Mouse (Mus musculus): ENCODE measurements at regions not wholly inside any gene's neighbourhood (a gene's known extent, or its start where the extent isn't known, plus 50 kb on each side); places are given as distances from the start of the nearest gene placed in this dataset.
"Not testable (repeated sequence)": the region's sequence is repeated elsewhere in the genome, so short reads cannot be mapped to it uniquely, and the experiment has no call there.

DNA sequence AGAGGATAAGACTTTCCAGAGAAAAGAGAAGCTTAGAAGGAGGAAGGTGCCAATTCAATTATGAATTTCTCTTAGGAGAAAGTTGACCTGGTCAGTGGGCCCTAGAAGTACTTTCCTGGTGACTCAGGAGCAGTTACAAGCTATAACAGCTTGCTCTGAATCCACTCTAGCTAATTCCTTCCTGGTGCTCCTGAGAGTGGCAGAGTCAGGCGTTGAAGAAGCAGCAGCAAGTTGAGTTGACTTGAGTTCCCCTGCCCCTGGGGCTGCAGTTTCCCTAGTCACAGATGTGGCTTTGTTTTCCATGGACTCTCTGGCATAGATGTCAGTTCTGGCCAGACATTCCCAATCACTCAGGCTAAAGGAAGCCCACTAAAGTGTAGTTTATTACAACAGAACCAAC, 85.9 kb downstream of the Osr1 start:
- DNase-seq: no peak

DNA sequence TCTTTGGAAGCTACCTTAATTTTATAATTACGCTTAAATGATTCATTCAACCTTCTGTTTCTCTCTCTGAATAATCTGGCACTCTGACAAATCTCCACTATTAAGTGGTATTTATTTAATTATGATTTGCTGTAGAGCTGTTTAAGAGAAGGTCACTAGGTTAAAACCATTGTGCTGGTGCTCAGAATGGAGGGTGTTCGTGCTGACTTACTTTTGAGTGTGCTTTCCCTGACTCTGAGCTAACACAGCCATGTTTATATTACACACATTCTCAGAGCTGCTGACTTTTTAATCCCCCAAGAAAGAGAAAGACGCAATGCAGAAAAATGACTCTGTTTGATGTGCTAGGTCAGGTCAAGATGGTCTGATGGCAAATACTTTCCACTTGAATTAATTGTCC, 86.4 kb downstream of the Osr1 start:
- no peak for DNase-seq

DNA sequence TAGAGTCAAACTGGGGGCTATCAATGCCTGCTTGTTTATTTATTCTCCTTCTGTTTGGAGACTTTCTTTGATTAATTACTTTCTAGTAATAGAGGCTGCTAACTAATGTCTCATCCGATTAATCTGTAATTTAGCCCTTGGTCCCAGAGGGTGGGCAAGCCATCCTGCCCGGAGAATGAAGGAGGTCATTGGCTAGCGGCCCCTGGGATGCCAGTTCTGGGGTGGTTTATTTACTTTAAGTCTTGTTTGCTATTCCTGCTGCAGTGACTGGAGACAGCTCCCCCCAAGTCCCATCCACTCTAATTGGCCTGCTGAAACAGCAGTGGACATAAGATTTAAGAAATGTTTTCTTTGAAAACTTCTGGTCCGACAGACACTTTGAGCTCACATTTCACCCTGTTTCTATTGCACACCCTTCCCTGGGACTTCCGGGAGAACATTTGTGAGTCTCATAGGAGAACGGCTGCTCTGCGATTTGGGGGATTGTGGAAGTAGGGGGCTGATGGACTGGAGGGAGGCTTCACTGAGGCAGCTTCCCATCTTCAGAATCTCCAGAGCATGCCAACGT, 87.4 kb downstream of the Osr1 start:
- no peak for DNase-seq

DNA sequence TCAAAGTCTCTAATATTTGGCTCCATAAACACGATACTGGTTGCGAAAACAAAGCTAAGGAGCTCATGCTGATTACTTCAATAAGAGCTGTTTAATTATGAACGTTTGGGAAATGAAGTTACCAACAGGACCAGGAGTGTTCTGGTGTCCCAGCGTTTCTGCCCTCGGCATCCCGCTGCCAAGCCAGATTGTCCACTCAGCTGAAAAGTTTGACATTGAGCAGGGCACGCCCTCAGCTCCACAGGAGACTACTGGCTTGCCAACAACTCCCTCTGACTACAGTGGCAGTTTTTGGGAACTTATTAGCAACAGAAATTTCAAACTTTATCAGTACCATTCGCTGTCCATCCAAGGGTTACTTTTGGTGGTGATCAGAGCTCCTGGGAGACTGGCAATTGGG, 87.9 kb downstream of the Osr1 start:
- DNase-seq: no peak

DNA sequence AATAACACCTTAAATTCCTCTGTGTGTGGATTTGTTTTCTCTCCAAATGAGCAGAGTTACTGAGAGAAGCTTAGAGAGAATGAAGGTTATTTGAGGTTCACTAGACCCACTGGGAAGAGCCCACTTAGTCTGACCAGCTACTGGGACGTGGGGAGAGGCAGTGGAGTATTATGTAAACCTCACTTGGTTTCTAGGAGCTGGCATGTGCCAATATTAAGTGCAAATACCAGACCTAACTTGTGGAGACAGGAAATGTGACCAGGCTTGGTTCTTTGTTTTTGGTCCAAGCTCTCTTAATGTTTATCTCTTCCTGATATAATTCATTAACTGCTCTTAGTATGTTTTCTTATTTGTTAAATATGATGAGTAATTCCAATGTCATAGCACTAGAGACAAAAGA, 90.4 kb downstream of the Osr1 start:
- DNase-seq: no peak

DNA sequence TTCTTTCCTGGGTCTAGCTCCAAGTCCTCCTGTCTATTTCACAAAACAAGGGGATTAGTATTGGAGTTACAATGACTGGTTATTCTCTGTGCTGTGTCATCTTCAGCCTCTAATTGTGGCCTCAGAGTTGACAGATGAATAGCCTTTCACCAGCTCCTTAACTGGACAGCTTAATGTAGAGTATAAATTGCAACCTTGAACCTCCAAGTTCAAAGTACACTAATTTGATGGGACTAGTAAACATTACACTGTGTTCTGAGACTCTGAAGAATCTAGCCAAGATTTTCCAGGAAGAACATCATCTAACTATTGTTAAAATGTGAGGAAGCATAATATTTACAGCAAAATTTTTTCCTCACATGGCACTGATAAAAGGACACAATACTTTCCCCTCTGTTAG, 118.9 kb downstream of the Osr1 start:
- DNase-seq: no peak

DNA sequence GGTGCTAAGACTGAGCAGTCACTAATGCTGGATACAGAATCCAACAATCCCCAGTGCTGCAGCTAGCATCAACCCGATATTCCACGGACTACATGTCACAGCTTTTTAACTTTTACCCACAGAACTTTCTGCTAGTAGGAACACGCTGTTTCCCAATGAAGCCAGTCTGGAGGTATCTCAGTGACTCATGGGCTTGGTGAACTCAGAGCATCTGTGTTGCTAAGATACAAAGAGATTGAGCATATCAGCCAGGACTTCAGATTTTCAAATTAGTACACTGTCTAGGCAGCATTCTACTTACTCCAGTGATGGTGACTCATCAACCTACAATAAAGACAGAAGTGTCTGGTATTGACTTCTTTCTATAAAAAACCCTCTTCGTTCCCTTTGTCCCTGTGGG, 119.6 kb downstream of the Osr1 start:
- no peak for DNase-seq

DNA sequence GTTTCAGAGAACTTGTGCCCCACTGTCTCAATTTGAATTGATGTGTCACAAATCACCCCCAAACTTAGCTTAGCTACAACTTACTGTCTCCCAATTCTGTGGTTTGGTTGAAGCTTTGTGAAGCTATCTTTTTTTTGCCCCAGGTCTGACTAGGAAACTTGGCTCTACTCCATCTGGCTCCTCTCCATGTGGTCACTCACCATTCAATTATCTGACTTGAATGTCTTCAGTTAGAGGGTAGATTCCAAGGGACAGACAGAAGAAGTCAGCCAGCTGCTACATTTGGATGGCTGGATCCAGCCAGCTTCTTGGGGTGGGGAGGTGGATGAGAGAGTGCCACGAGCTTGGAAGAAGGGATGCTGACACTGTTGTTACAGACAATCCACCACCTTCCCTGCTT, 163.0 kb downstream of the Osr1 start:
- no peak for DNase-seq

DNA sequence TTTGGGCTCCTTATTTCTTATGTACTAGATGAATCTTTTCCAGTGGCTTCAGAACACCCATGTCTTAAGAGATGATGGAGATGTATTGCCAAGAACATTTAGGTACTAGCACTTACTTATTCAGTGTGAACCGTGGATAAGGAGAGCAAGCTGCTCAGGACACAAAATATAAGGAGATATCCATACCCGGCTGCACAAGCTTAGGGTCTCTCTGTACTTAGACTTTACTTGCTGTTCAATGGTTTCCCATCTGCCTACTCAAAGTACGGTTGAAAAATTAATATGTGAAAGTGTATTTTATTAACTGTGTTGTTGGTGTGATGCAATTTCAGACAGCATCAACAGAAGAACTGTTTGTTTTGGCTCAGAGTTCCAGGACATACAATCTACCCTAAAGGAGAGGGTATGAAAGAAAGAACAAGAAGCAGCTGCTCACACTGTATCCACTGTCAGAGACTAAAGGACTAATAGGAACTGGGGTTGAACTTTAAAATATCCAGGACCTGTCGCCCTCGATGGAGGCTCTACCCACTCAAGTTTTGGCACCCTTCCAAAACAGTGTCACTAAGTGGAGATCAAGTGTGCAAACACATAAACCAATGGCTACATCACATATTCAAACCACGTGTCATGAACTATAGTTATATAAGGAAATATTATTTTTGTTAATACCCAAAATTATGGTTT, 174.9 kb downstream of the Osr1 start:
- no peak for DNase-seq

DNA sequence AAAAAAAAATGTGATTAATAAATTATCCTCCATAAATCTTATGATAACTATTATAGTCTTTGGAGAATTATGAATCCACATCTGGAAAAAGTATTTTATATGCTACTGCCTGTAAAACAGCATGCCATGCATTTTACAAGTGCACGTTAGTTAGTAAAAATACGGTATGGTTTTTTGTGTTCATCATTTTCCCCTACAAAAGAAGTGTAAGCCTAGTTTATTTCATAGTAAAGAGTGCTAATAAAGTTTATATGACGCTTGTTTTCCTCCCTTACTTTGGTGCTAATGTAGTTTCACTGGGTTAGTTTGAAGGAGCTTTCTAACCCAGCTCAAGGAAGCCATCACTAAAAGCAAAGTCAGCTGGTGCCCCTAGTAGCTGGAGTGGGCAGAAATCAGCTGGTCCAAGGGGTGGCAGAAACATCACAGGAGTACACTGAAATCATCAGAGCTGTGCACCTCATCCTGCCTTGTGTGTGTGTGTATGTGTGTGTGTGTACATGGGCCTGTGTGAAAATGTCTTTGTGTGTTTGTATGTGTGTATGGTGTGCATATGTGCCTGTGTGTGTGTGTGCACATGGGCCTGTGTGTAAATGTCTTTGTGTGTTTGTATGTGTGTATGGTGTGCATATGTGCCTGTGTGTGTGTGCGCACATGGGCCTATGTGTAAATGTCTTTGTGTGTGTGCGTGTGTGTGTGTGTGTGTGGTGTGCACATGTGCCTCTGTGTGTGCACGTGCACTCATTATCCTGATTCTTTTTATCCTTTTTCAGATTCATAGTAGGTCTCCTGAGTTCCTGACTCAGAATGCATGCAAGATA, 181.6 kb downstream of the Osr1 start:
- DNase-seq: no peak

DNA sequence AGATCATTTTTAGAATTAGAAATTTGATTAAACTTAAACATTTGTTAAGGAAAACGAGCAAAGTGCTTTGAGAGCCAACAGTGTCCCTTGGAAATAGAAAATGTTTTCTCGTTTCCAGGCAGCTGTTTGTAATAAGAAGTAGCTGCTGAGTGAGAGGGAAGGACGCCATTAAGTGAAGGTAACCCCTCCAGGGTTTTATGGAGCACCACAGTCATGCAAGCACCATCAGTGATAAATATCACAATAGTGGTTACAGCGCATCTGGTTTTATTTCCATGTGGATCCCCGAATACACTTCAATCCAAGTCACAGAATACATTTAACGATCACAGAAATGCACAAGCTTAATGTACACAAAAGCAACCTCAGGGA, 182.1 kb downstream of the Osr1 start:
- DNase-seq: no peak

DNA sequence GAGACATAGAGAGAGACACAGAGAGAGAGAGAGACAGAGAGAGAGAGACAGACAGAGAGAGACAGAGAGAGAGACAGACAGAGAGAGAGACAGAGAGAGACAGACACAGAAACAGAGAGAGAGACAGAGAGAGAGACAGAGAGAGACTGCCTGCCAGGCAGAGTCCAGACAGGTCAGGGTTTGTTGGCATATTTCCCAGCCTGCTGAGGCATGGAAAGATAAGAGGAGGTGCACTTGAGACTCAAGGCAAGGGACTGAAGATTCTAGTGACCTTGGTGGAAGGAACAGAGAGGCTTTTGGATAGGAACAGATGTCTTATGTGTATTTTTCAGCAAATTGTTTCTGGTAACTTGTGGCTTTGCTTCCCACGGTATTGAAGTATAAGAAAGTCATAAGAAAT, 186.5 kb downstream of the Osr1 start:
- DNase-seq: no peak

DNA sequence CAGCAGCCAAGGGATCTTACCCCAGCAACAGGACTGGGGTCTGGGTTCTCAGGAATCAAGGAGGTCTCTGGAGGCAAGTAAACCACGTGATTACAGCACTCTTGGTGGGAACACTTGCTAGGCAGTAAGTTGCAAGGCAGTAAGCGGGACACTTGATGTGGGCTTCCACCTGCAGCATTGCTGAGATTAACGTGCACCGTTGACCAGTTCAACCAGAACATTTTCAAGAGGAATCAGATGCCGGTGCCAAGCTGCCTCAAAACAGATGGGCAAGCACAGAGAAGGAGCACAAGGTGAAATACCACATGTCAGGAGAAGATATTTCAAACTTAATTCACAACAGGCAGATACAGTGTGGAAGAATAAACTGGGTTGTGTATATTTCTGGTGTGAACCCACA, 190.9 kb downstream of the Osr1 start:
- no peak for DNase-seq

DNA sequence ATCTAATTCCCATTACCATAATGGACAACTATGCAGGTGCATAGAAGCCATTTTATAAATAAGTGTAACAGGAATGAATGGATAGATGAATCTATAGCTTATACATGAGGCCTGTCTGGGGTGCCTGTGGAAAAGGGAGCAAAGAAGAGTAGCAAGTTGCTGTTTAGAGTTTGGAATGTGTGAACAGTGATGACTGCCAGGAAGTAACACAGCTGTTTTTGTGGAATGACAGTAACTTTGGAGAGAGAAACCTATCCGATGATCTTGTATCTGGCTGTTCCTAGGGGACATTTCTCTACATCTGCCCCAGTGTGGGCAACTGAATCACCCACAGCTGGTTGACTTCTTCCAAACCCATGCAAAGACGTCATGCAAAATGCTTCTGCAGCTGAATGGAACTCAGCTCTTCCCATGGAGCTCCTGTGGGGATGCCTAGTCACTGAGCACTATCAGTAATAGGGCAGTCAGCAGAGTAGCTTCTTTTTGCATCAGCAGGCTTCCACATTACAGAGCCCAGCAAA, 192.4 kb downstream of the Osr1 start:
- not testable (repeated sequence) for DNase-seq

DNA sequence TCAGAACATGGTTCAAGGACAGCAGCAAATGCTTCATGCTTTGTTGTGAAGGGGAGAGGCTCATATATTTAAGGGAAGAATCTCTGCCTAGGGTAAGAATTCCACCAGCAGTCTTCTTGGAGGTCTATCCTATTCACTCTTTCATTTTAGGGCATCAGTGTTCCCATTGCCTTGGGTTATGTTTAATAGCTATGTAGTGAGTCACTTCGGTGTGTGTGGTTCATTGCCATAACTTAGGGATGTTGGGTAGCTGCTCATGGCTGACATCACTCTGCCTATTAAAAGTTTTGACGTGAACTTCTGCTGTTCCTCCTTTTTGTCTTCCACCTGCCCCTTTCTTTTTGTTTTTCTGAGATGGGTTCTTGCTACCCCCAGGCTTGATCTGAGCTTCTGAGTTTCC, 192.9 kb downstream of the Osr1 start:
- DNase-seq: no peak

DNA sequence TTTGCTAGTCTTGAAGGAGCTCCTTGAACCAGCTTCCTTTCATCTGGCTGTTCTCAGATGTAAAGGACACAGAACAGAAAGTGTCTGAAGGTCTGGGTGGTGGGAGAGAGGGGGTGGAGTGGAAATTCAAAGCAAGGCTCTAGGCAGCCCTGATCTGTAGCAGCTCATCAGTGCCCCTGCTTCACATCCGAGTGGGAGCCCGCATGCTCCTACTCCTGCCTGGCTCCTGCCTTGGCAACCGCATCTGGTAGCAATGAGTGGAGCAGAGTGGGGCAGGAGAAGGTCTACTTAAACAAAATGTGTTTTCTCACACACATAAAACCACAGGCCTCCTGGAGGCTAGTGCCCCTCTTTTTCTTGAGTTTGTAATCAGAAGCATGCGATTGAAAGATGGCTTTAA, 201.0 kb downstream of the Osr1 start:
- no peak for DNase-seq

DNA sequence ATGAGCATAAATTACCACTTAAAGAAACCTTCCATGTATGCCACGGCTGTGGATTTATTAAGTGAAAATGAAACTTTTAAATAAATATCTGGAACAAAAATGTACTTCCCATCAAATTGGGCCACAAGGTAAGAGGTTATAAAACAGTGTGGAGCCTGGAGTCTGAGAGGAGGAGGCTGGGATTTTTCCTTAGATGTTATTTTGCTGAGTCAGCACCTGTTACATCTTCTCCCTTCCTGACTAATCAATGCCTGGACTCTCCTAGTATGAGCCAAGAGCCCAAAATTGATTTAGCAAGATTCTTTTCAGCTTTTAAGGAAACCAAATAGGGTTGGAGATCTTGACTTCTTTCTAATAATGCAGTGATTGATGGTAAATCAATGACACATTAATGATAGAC, 203.0 kb downstream of the Osr1 start:
- DNase-seq: no peak

DNA sequence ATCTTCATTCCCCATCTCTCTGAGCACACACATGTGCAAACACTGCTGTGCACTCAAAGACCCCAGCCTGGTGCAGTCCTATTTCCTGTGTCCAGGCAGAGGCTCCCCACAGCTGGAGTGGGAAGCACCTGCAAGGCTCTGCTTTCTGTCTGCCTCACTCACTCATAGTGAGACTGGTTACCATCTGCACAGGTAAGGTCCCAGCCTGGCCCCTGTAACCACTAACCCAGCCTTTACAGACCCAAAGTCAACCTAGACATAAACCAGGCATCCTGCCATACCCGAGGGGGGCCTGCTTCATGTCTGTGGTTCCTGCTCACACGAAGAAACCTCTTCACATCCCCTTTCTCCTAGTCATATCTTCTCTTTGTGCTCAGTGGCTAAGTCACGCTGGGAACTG, 232.4 kb downstream of the Osr1 start:
- DNase-seq: no peak

DNA sequence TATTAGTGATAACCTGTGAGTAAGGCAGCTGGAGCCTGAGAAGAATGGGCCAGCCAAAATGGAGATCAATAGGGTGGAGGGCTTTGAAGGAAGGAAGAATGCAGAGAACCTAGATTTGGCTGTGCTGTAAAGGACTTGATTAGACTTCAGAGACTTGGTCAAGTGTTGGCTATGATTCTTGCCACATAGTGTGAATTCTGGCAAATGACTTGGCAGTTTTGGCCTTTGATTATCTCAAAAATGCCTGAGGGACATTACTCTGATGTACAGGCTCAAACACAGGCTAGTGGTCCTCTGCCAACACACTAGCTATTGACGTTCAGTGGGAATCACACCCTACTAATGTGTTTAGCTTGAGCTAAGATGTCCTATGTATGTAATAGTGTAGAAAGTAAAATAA, 237.5 kb downstream of the Osr1 start:
- DNase-seq: no peak

DNA sequence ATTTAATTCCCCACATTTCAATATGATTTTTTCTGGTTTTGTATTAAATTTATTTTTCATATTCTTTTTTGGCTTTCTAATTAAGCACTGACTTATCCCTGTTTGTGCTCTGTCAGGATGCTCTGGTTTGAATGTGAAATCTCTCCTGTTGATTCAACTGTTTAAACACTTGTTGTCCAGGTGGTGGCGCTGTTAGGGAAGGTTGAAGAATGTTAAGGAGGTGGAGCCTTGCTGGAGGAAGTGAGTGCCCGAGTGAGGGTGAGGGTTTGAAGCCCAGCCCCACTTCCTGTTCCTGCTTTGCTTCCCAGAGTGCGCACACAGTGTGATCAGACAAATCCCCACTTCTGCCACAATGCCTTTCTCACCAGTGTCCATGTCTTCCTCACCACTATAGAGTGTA, 263.4 kb downstream of the Osr1 start:
- peak; percentile 7 for DNase-seq

DNA sequence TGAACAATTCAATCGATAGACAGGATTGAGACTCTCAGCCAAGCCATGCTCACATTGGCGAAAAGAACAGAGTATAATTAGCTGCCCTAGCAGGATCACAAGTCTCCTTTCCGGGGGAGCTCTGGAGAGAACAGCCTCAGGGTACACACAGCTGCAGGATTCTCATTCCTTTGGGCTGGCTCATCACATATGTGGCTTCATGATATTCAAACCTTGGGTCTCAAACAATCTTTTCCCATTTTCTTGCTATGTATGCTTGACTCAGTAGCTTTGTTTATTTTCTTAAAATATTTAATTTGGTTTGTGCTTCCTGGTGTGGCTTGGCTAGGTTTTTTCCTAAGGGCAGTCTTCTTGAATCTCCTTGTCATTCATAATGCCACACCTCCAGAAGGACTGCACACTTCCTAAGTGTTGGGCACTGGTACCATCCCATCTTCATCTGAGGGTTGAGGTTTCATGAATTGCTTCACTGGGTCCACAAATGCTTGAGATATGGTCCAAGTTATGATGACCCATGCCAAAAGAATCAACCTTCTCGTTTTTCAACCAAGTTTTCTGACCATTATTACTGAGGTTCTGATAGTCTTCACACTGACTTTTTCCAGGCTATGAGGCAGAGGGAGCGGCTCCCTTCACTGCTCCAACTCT, 269.4 kb downstream of the Osr1 start:
- DNase-seq: no peak

DNA sequence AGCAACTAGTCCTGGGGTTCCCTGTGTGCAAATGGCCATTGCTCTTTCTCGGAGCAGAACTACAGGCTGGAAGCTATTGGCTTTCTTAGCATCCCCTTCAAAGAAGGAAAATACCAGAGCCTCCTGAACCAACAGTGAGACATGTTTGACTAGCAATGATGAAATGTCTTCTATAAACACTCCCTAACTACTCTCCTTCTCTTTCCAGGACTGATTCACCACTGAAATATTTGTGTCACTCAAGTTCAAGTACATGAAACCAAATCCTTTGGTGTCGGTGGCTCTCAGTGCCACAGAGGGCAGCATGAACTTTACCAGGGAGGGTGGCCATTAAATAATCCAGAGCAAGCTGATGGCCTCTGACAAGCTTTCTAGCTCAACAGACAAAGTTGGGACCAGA, 270.0 kb downstream of the Osr1 start:
- no peak for DNase-seq

DNA sequence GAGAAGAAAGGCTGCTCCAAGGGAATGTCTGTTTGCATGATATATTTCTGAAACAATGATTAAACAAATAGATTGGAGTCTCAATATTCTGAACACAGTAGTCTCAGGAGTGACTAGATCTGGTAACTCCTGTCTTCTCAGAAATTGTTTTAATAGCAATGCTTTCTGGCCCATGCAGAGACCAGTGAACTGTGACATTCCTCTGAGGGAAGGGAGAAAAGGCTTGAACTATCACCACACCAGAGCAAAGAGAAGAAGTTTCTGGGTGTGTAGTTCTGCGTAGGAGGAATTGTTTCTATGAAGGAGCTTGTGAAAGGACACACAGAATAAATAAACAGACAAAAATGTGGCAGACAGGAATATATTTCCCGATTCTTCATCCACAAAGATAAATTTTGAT, 277.1 kb downstream of the Osr1 start:
- DNase-seq: no peak

All from thymus, postnatal 4 days (tissue).